Mouse (Mus musculus) forebrain, embryonic 14.5 days (tissue): ENCODE measurements at regions not wholly inside any gene's neighbourhood (a gene's known extent, or its start where the extent isn't known, plus 50 kb on each side); places are given as distances from the start of the nearest gene placed in this dataset.

Experiments used
- ATAC-seq: fragments of 200-750 bp; cut with Nextera tagmentation; 2 replicates; pipeline ENCODE4 v1.8.0; 2017; ENCODE audit warnings: mild to moderate bottlenecking, moderate library complexity
- DNase-seq: peaks from one replicate; pipeline ENCODE4 v3.0.0-alpha.2; 2015; ENCODE audit warnings: low spot score
- H3K27ac ChIP-seq: fragments of 300-500 bp; sonication (generic); 2 replicates; pipeline ENCODE4 v1.5.1; 2014; ENCODE audit warnings: low read depth, mild to moderate bottlenecking, control low read depth, low read length, moderate library complexity
- H3K27me3 ChIP-seq: fragments of 300-500 bp; sonication (generic); replicated peaks from 2 replicates; pipeline ENCODE4 v1.6.1; 2014; ENCODE audit warnings: low read length, control low read depth, mixed read lengths; ENCODE audit not compliant: control insufficient read depth, insufficient read depth
- H3K36me3 ChIP-seq: fragments of 300-500 bp; sonication (generic); 2 replicates; pipeline ENCODE4 v1.6.1; 2014; ENCODE audit warnings: low read length, control low read depth; ENCODE audit not compliant: control insufficient read depth, insufficient read depth
- H3K4me1 ChIP-seq: fragments of 300-500 bp; sonication (generic); 2 replicates; pipeline ENCODE4 v1.6.1; 2014; ENCODE audit warnings: antibody characterized with exemption, low read length, control low read depth; ENCODE audit not compliant: control insufficient read depth, insufficient read depth
- H3K4me2 ChIP-seq: fragments of 300-500 bp; sonication (generic); 2 replicates; pipeline ENCODE4 v1.6.1; 2014; ENCODE audit warnings: mild to moderate bottlenecking, control low read depth, low read length
- H3K4me3 ChIP-seq: fragments of 300-500 bp; sonication (generic); 2 replicates; pipeline ENCODE4 v1.5.1; 2014; ENCODE audit warnings: low read depth, low read length, control low read depth
- H3K9ac ChIP-seq: fragments of 300-500 bp; sonication (generic); 2 replicates; pipeline ENCODE4 v1.6.1; 2014; ENCODE audit warnings: mild to moderate bottlenecking, low read length, control low read depth, moderate library complexity
- H3K9me3 ChIP-seq: fragments of 300-500 bp; sonication (generic); replicated peaks from 2 replicates; pipeline ENCODE4 v1.6.1; 2016; ENCODE audit warnings: low read length, control low read depth, mixed read lengths; ENCODE audit not compliant: control insufficient read depth
- WGBS: fragments of 180-500 bp; shearing (Covaris S2); extraction: QIAGEN DNeasy Blood & Tissue Kit; methylation state at CpG from one replicate; pipeline ENCODE4 v1.1.7; 2014; 5-methylcytosine and 5-hydroxymethylcytosine counted together

GRCm38 (mm10) chr8:89566986-89567385 lies 523.0 kb upstream of the Sall1 start:
- H3K9ac ChIP-seq, result no peak overlapping the region
- no peak overlapping the region for H3K27ac ChIP-seq
- no peaks in the 10 kb centered on the region for H3K9me3 ChIP-seq
- H3K27me3 ChIP-seq, result no peaks in the 10 kb centered on the region
- H3K36me3 ChIP-seq, result no peaks in the 10 kb centered on the region
- DNase-seq (no peak), ATAC-seq (no peak)
- WGBS, result 50% methylated on average over 7 of the region's 7 CpGs
- H3K4me1 ChIP-seq, result peaks cover 32% of the 10 kb centered on the region
- H3K4me2 ChIP-seq, result no peak overlapping the region
- H3K4me3 ChIP-seq, result no peak overlapping the region

GRCm38 (mm10) chr8:89566461-89566860 lies 522.5 kb upstream of the Sall1 start:
- Histone ChIP-seq H3K9me3 (no peaks in the 10 kb centered on the region), H3K27me3 (no peaks in the 10 kb centered on the region), H3K4me1 (peaks cover 31% of the 10 kb centered on the region), H3K36me3 (no peaks in the 10 kb centered on the region), H3K27ac (no peak overlapping the region), H3K4me3 (no peak overlapping the region), H3K9ac (no peak overlapping the region), H3K4me2 (no peak overlapping the region)
- ATAC-seq, result no peak
- DNase-seq, result no peak
- 67% methylated on average over 4 of the region's 4 CpGs for WGBS

- Histone ChIP-seq H3K4me2 (no peak overlapping the region), H3K9me3 (no peaks in the 10 kb centered on the region), H3K27ac (no peak overlapping the region), H3K36me3 (no peaks in the 10 kb centered on the region), H3K9ac (no peak overlapping the region), H3K4me3 (no peak overlapping the region), H3K27me3 (no peaks in the 10 kb centered on the region), H3K4me1 (peaks cover 27% of the 10 kb centered on the region)
- ATAC-seq (peak; percentile 60), DNase-seq (peak; percentile 75)
- 34% methylated on average over 9 of the region's 9 CpGs for WGBS
Observed at GRCm38 (mm10) chr8:89565147-89565826, 521.3 kb upstream of the Sall1 start.

- no peak for ATAC-seq
- Histone ChIP-seq H3K27me3 (no peaks in the 10 kb centered on the region), H3K4me2 (no peak overlapping the region), H3K9ac (no peak overlapping the region), H3K9me3 (no peaks in the 10 kb centered on the region), H3K36me3 (no peaks in the 10 kb centered on the region), H3K4me1 (peaks cover 18% of the 10 kb centered on the region), H3K4me3 (no peak overlapping the region), H3K27ac (no peak overlapping the region)
- no peak for DNase-seq
- WGBS, result 60% methylated on average over 2 of the region's 2 CpGs
Observed at GRCm38 (mm10) chr8:89563544-89563943, 519.6 kb upstream of the Sall1 start.

- Histone ChIP-seq H3K36me3 (no peaks in the 10 kb centered on the region), H3K4me2 (no peak overlapping the region), H3K9ac (no peak overlapping the region), H3K27me3 (no peaks in the 10 kb centered on the region), H3K4me3 (no peak overlapping the region), H3K4me1 (peaks cover 15% of the 10 kb centered on the region), H3K9me3 (no peaks in the 10 kb centered on the region), H3K27ac (no peak overlapping the region)
- WGBS, result 66% methylated on average over 8 of the region's 8 CpGs
- DNase-seq (no peak), ATAC-seq (no peak)
Observed at GRCm38 (mm10) chr8:89562597-89562996, 518.6 kb upstream of the Sall1 start.

GRCm38 (mm10) chr8:89541231-89541630 lies 497.3 kb upstream of the Sall1 start:
- 33% methylated on average over 3 of the region's 3 CpGs for WGBS
- Histone ChIP-seq H3K9ac (no peak overlapping the region), H3K36me3 (no peaks in the 10 kb centered on the region), H3K27me3 (no peaks in the 10 kb centered on the region), H3K9me3 (no peaks in the 10 kb centered on the region), H3K4me1 (no peaks in the 10 kb centered on the region), H3K4me3 (no peak overlapping the region), H3K4me2 (no peak overlapping the region), H3K27ac (no peak overlapping the region)
- ATAC-seq (no peak), DNase-seq (no peak)

- Histone ChIP-seq H3K36me3 (no peaks in the 10 kb centered on the region), H3K4me3 (no peak overlapping the region), H3K9me3 (no peaks in the 10 kb centered on the region), H3K27ac (no peak overlapping the region), H3K27me3 (no peaks in the 10 kb centered on the region), H3K4me1 (no peaks in the 10 kb centered on the region), H3K4me2 (no peak overlapping the region), H3K9ac (no peak overlapping the region)
- WGBS, result 85% methylated on average over 10 of the region's 10 CpGs
- DNase-seq (no peak), ATAC-seq (no peak)
Observed at GRCm38 (mm10) chr8:89534605-89535004, 490.6 kb upstream of the Sall1 start.

- whole genome bisulfite sequencing, result 95% methylated on average over 6 of the region's 6 CpGs
- Histone ChIP-seq H3K4me2 (no peak overlapping the region), H3K27ac (no peak overlapping the region), H3K27me3 (no peaks in the 10 kb centered on the region), H3K9me3 (no peaks in the 10 kb centered on the region), H3K36me3 (no peaks in the 10 kb centered on the region), H3K4me3 (no peak overlapping the region), H3K4me1 (no peaks in the 10 kb centered on the region), H3K9ac (no peak overlapping the region)
- no peak for ATAC-seq
- DNase-seq, result no peak
Observed at GRCm38 (mm10) chr8:89525041-89525440, 481.1 kb upstream of the Sall1 start.

GRCm38 (mm10) chr8:89523336-89523735 lies 479.4 kb upstream of the Sall1 start:
- no peak for ATAC-seq
- Histone ChIP-seq H3K4me3 (no peak overlapping the region), H3K36me3 (no peaks in the 10 kb centered on the region), H3K4me2 (no peak overlapping the region), H3K9me3 (no peaks in the 10 kb centered on the region), H3K4me1 (no peaks in the 10 kb centered on the region), H3K27me3 (0 out of 2 replicates have a peak, but pooled peaks cover 4% of the 10 kb centered on the region), H3K9ac (no peak overlapping the region), H3K27ac (no peak overlapping the region)
- DNase-seq, result no peak
- 88% methylated on average over 3 of the region's 3 CpGs for WGBS
